Mouse (Mus musculus) forebrain, embryonic 12.5 days (tissue): ENCODE data around the gene Fbxw4. TPM values are rescaled to one million over a fixed set of nuclear protein-coding genes. Genes with fewer than 3 reads are reported as not detected.

Experiments
- ATAC-seq: fragments of 200-750 bp; cut with Nextera tagmentation; 2 replicates; pipeline ENCODE4 v1.8.0; 2017; ENCODE audit warnings: moderate TSS enrichment; ENCODE audit not compliant: low FRiP score
- H3K27ac ChIP-seq: fragments of 300-500 bp; sonication (generic); 2 replicates; pipeline ENCODE4 v1.5.1; 2016; ENCODE audit warnings: mild to moderate bottlenecking
- H3K27me3 ChIP-seq: fragments of 300-500 bp; sonication (generic); 2 replicates; pipeline ENCODE4 v1.6.1; 2016; ENCODE audit warnings: mild to moderate bottlenecking
- H3K36me3 ChIP-seq: fragments of 300-500 bp; sonication (generic); replicated peaks from 2 replicates; pipeline ENCODE4 v1.6.1; 2016; ENCODE audit warnings: mild to moderate bottlenecking
- H3K4me1 ChIP-seq: fragments of 300-500 bp; sonication (generic); 2 replicates; pipeline ENCODE4 v1.6.1; 2016
- H3K4me2 ChIP-seq: fragments of 300-500 bp; sonication (generic); 2 replicates; pipeline ENCODE4 v1.6.1; 2016; ENCODE audit warnings: mild to moderate bottlenecking, moderate library complexity
- H3K4me3 ChIP-seq: fragments of 300-500 bp; sonication (generic); replicated peaks from 2 replicates; pipeline ENCODE4 v1.5.1; 2016; ENCODE audit warnings: mild to moderate bottlenecking
- H3K9ac ChIP-seq: fragments of 300-500 bp; sonication (generic); 2 replicates; pipeline ENCODE4 v1.6.1; 2016; ENCODE audit warnings: mild to moderate bottlenecking
- H3K9me3 ChIP-seq: fragments of 300-500 bp; sonication (generic); 2 replicates; pipeline ENCODE4 v1.6.1; 2016
- WGBS: fragments of 180-500 bp; shearing (Covaris S2); methylation state at CpG from one replicate; pipeline ENCODE4 v1.1.7; 2016; 5-methylcytosine and 5-hydroxymethylcytosine counted together
- polyA plus RNA-seq: library from polyadenylated mRNA; unstranded; fragments of >200 nt; fragmentation: Nextera tagmentation; extraction: Ambion mirVana; gene quantifications from 2 replicates; pipeline ENCODE4 v1.2.1, GENCODE M21; 2016

Fbxw4 gene
- polyA plus RNA-seq, 1 experiment from 2014 or later = 4.6 TPM

DNA sequence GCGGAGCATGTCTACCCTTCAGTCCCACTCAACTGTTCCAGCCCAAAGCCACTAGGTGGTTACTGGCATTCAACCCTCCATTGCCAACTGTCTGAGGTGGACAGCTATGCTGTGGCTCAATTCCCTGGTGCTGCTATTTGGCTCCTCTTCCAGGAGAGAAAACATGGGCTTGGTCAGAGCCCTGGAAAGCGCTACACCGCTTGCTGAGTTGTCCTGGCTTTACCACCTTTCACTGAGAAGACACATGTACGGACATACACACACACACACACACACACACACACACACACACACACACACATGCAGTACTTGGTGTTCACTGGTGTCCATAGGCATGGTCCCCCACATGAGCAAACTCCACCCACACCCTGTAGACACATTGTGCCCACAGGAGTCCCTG, 53.4 kb downstream of the Fbxw4 start:
- Histone ChIP-seq H3K9me3 (no peaks in the 10 kb centered on the region), H3K27ac (peak overlapping the region; percentile 51; the same call in 1 of the 2 replicates), H3K4me2 (no peak overlapping the region), H3K9ac (no peak overlapping the region), H3K4me3 (no peak overlapping the region), H3K36me3 (peaks cover 5% of the 10 kb centered on the region; the same call in 1 of the 2 replicates), H3K4me1 (peaks cover 21% of the 10 kb centered on the region), H3K27me3 (peaks cover 90% of the 10 kb centered on the region)
- 58% methylated on average over 4 of the region's 4 CpGs for WGBS
- no peak for ATAC-seq

DNA sequence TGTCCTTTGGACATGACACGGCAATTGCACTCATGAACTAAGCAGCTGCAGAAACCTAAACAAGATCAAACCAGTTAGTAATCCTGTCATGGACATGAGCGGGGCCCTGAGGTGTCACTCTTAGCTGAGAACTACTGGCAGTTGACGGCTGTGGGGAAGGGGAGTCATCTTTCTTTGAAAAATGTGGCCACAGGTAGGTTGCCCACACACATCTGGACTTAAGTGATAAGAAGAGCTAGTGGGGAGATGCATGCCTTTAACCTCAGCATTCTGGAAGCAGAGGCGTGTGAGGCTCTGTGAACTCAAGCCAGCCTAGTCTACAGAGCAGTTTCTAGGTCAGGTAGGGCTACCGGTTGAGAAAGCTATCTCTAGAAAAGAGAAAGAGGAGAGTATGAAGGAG, 57.5 kb downstream of the Fbxw4 start:
- H3K4me1 ChIP-seq = peaks cover 13% of the 10 kb centered on the region
- peaks cover 94% of the 10 kb centered on the region for H3K27me3 ChIP-seq
- H3K27ac ChIP-seq = no peak overlapping the region
- no peak for ATAC-seq
- H3K36me3 ChIP-seq = peaks cover 5% of the 10 kb centered on the region; the same call in 1 of the 2 replicates
- H3K9ac ChIP-seq = no peak overlapping the region
- no peak overlapping the region for H3K4me3 ChIP-seq
- no peak overlapping the region for H3K4me2 ChIP-seq
- no peaks in the 10 kb centered on the region for H3K9me3 ChIP-seq
- 89% methylated on average over 5 of the region's 5 CpGs for WGBS

DNA sequence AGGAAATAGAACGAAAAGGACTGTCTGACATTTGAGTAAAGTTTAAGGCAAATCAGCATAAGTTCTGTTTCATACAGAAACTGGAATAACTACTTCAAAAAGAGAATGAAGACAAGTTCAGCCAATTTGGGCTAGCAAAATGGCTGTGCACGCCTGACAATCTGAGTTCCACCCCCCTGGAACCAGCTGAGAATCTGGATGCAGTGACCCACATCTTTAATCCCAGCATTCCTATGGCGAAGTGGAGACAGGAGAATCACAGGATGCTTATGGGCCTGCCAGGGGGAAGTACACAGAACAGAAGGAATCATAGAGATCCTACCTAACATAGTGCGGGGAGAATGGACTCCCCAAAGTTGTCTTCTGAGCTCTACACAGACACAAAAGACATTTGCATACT, 63.0 kb downstream of the Fbxw4 start:
- Histone ChIP-seq H3K36me3 (peaks cover 4% of the 10 kb centered on the region; the same call in 1 of the 2 replicates), H3K4me3 (no peak overlapping the region), H3K27ac (no peak overlapping the region), H3K9ac (no peak overlapping the region), H3K4me1 (peaks cover 15% of the 10 kb centered on the region), H3K4me2 (no peak overlapping the region), H3K9me3 (no peaks in the 10 kb centered on the region), H3K27me3 (peaks cover 98% of the 10 kb centered on the region)
- no peak for ATAC-seq
- 66% methylated on average over 4 of the region's 4 CpGs for WGBS

DNA sequence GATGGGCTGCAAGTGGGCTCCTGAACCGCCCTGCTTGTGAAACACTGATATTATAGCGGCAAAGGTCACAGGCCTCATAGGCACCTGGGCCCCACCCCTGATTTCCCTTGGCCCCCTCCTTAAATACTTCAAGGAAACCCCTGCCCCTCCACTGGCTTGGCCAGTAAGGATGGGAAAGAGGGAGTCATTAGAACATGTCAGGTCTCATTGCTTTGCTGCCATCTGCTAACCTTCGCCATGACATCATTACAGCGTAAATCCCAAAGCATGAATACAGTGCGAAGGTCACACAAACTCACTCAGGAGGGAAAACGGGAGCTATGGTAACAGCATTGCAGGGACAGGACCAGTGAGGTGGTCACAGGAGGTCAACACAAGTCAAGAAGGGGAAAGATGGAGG, 63.7 kb downstream of the Fbxw4 start:
- H3K36me3 ChIP-seq = no peaks in the 10 kb centered on the region
- H3K27ac ChIP-seq = no peak overlapping the region

DNA sequence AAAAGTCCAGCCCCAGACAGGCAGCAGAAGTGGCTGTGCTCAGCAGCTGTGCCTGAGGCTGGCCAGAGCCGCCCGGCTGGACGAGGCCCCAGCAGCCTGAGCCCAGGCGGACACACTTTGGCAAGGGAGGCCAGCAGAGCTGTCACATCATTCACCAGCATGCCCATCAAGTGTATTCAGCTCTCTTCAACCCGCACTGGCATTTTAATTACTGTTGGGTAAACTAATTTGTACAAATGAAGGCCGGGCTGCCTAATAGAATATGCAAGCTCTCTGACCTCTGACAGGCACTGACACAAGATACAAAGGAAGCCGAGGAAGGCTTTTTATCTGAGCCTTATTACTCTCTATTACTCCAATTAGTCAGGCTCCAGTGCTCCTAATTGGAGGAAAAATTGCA, 64.1 kb downstream of the Fbxw4 start:
- Histone ChIP-seq H3K4me2 (no peak overlapping the region), H3K9ac (no peak overlapping the region), H3K36me3 (no peaks in the 10 kb centered on the region), H3K4me1 (peaks cover 15% of the 10 kb centered on the region), H3K27me3 (peaks cover 98% of the 10 kb centered on the region), H3K9me3 (no peaks in the 10 kb centered on the region), H3K27ac (no peak overlapping the region), H3K4me3 (no peak overlapping the region)
- 8% methylated on average over 7 of the region's 7 CpGs for WGBS
- peak; percentile 90 for ATAC-seq

More for the DNA sequence above, 63.7 kb downstream of the Fbxw4 start:
- no peak overlapping the region for H3K4me2 ChIP-seq
- ATAC-seq = peak; percentile 67
- H3K9ac ChIP-seq = no peak overlapping the region
- no peak overlapping the region for H3K4me3 ChIP-seq
- H3K4me1 ChIP-seq = peaks cover 15% of the 10 kb centered on the region
- peaks cover 98% of the 10 kb centered on the region for H3K27me3 ChIP-seq
- WGBS = 37% methylated on average over 6 of the region's 6 CpGs
- no peaks in the 10 kb centered on the region for H3K9me3 ChIP-seq

DNA sequence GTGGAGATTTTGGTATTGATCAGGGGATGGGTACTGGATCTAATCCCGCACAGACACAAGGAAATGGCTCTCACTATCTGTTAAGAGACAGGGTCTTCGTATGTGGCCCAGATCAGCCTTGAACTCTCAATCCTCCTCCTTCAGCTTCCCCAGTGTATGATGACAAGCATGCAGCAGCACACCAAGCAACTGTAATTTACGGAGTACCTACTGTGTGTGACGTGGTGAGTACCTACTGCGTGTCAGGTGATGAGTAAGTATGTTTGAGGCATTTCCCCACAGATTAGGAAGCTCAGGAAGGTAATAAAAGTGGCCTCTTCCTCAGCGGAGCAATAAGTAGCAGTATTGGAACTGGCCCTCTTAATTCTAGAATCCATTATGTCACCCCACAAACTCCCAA, 64.6 kb downstream of the Fbxw4 start:
- H3K9ac ChIP-seq = no peak overlapping the region
- peaks cover 98% of the 10 kb centered on the region for H3K27me3 ChIP-seq

DNA sequence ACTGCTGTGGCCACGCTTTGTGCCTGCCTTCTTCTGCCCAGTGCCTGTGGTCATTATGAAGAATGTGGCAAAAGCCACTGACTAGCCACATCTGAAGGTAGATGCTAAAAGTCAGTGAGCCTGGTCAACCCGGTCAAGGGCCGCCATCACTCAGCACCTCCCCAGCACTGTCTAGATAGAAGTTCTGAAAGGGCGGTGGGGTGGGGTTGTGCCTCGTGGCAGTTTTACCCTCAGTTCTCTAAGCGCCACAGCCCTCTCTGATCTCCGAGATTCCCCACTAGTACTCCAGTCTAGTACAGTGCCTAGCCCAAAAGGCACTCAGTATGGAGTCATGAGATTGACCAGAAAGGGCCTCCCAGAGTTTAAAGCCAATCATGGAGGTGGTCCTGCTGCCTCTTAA, 66.0 kb downstream of the Fbxw4 start:
- WGBS = 95% methylated on average over 7 of the region's 7 CpGs
- no peak for ATAC-seq
- Histone ChIP-seq H3K36me3 (no peaks in the 10 kb centered on the region), H3K9me3 (no peaks in the 10 kb centered on the region), H3K27ac (no peak overlapping the region), H3K4me2 (no peak overlapping the region), H3K4me3 (no peak overlapping the region), H3K4me1 (peaks cover 15% of the 10 kb centered on the region), H3K27me3 (peaks cover 94% of the 10 kb centered on the region), H3K9ac (no peak overlapping the region)

More for the DNA sequence above, 64.6 kb downstream of the Fbxw4 start:
- H3K4me2 ChIP-seq = no peak overlapping the region
- H3K36me3 ChIP-seq = no peaks in the 10 kb centered on the region
- H3K4me1 ChIP-seq = peaks cover 15% of the 10 kb centered on the region
- H3K9me3 ChIP-seq = no peaks in the 10 kb centered on the region
- 89% methylated on average over 6 of the region's 6 CpGs for WGBS
- H3K27ac ChIP-seq = no peak overlapping the region
- no peak for ATAC-seq
- H3K4me3 ChIP-seq = no peak overlapping the region

DNA sequence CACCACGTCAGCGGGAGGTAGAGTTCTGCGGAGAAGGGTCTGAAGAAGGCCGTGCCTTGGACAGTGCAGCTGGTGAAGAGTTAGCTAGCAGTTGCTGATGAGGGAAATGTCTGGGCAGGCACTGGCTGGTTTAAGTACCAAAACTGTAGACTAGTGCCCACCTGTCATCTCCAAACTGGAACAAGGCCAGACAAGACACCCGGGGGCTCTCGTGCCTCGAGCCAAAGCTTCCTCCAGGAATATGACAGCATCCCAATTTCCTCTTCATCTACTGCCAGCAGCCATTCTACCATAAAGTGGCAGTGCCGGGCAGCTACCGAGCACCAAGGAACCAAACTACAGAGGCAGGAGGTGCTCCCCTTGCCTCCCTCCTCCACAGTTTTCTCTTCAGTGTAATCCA, 67.2 kb downstream of the Fbxw4 start:
- no peak overlapping the region for H3K9ac ChIP-seq
- no peak overlapping the region for H3K27ac ChIP-seq
- H3K36me3 ChIP-seq = no peaks in the 10 kb centered on the region
- H3K4me2 ChIP-seq = no peak overlapping the region
- peaks cover 92% of the 10 kb centered on the region for H3K27me3 ChIP-seq
- H3K9me3 ChIP-seq = no peaks in the 10 kb centered on the region
- 89% methylated on average over 9 of the region's 9 CpGs for WGBS
- no peak for ATAC-seq
- no peak overlapping the region for H3K4me3 ChIP-seq
- peaks cover 15% of the 10 kb centered on the region for H3K4me1 ChIP-seq

DNA sequence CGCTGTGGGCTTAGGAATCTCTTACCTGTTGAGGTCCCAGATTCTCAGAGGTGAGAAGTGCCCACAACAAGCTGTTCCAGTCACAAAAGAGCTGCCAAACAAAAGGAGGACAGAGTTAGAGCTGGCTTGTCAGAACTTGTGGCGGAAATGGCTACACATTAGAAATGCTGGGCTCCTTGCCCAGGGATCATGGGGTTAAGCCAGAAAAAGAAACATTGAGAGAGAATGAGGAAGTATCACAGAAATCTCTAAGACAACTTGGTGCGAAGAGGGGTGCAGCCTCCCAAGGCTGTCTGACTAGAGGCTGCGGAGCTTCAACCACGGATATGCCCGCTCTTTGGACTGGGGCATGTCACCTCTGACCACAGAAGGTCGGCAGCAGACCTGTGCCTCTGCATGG, 68.4 kb downstream of the Fbxw4 start:
- WGBS = 89% methylated on average over 7 of the region's 7 CpGs
- Histone ChIP-seq H3K36me3 (no peaks in the 10 kb centered on the region), H3K4me2 (no peak overlapping the region), H3K9ac (no peak overlapping the region), H3K9me3 (no peaks in the 10 kb centered on the region), H3K27ac (no peak overlapping the region), H3K27me3 (peaks cover 92% of the 10 kb centered on the region), H3K4me3 (no peak overlapping the region), H3K4me1 (peaks cover 13% of the 10 kb centered on the region)
- no peak for ATAC-seq

DNA sequence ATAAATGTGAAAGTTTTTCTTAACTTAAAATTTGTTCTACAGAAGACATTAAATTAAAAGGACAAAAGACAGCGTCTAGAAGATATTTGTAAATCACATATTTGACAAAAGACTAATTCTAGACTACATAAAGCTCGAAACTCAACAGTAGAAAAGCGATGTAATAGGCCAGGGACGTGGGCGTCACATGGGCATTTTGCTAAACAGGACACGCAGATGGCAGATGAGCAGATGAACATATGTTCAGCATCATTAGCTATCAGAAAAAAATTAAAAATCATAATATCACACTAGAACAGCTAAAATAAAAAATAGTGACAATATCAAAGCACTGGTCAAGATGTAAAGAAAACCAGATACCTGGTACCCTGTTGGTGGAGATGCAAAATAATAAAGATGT, 70.4 kb downstream of the Fbxw4 start:
- 0 out of 2 replicates have a peak, but pooled peaks cover 3% of the 10 kb centered on the region for H3K4me1 ChIP-seq
- H3K9me3 ChIP-seq = no peaks in the 10 kb centered on the region
- no peak overlapping the region for H3K27ac ChIP-seq
- WGBS = 95% methylated on average over 6 of the region's 6 CpGs
- no peaks in the 10 kb centered on the region for H3K36me3 ChIP-seq
- no peak overlapping the region for H3K4me3 ChIP-seq
- ATAC-seq = no peak
- H3K9ac ChIP-seq = no peak overlapping the region
- peaks cover 94% of the 10 kb centered on the region for H3K27me3 ChIP-seq
- H3K4me2 ChIP-seq = no peak overlapping the region

DNA sequence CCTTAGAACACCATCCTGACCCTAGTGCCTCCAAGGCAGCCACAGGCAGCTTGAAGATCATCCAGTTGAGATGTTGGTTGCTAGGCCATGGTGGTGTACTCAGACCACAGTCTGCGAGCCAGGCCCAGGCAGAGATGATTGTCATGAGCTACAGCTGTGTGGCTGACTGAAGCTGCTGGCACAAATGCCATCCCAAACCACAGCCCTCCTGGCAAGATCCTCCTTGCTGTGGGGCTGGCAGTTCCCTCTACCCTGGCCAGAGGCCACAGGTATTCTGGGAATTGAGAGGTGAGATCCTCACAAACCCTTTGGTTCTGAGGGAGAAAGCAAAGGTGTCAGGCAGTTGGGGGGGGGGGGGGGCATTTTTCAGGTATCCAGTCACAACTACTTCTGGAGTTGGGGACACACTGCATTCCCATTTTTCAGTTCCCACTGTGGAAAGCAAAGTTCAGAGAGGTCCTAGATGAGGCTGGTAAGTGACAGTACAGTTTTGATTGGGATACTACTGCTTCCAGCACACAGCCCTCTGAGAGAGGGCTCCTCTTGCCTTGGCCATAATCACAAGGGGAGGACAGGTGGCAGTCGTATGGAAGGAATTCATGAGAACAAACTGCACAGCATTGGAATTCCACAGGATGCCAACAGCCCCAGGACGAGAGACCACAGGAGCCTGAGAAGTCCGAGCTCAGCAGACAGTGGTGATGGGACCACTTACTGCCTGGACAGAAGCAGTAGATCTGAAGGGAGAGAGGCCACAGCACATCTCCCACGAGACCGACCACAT, 72.4 kb downstream of the Fbxw4 start:
- H3K27me3 ChIP-seq = peaks cover 94% of the 10 kb centered on the region

DNA sequence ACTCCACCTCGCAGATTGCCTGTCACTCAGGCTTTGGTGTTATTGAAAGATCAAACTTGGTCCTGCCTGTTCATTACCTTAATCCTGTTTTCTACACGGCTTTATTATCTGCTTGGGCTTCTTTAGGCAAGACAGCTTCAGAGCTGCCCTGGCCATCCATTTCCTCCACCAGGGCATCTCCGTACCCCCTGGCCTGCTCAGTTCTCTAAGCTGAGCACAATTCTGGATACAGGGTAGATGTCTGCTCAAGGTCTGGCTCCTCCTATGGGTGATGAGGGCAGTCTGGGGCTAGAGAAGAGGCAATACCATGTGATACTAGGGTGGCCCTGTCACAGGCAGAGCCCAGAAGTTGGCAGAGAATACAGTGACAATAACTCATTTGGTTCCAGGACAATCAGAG, 73.3 kb downstream of the Fbxw4 start:
- H3K4me3 ChIP-seq = no peak overlapping the region
- peaks cover 12% of the 10 kb centered on the region for H3K4me1 ChIP-seq
- H3K27ac ChIP-seq = no peak overlapping the region
- H3K9ac ChIP-seq = no peak overlapping the region
- no peaks in the 10 kb centered on the region for H3K9me3 ChIP-seq
- no peak overlapping the region for H3K4me2 ChIP-seq
- H3K27me3 ChIP-seq = peaks cover 94% of the 10 kb centered on the region
- no peak for ATAC-seq
- WGBS = 29% methylated on average over 3 of the region's 3 CpGs
- no peaks in the 10 kb centered on the region for H3K36me3 ChIP-seq

More for the DNA sequence above, 72.4 kb downstream of the Fbxw4 start:
- Histone ChIP-seq H3K9ac (no peak overlapping the region), H3K4me2 (no peak overlapping the region), H3K4me1 (peaks cover 4% of the 10 kb centered on the region), H3K36me3 (no peaks in the 10 kb centered on the region), H3K27ac (no peak overlapping the region), H3K4me3 (no peak overlapping the region), H3K9me3 (no peaks in the 10 kb centered on the region)
- 88% methylated on average over 6 of the region's 6 CpGs for WGBS
- no peak for ATAC-seq
